Mouse (Mus musculus) hindbrain, embryonic 13.5 days (tissue): ENCODE data around the gene Rnf44. TPM values are rescaled to one million over a fixed set of nuclear protein-coding genes. Genes with fewer than 3 reads are reported as not detected.

Experiments
- ATAC-seq: fragments of 200-750 bp; cut with Nextera tagmentation; 2 replicates; pipeline ENCODE4 v1.8.0; 2017; ENCODE audit warnings: moderate TSS enrichment; ENCODE audit not compliant: low FRiP score
- H3K27ac ChIP-seq: fragments of 300-500 bp; sonication (generic); 2 replicates; pipeline ENCODE4 v1.5.1; 2015; ENCODE audit warnings: inconsistent platforms, mild to moderate bottlenecking, moderate library complexity
- H3K27me3 ChIP-seq: fragments of 300-500 bp; sonication (generic); 2 replicates; pipeline ENCODE4 v1.6.1; 2015; ENCODE audit warnings: mild to moderate bottlenecking, inconsistent platforms
- H3K36me3 ChIP-seq: fragments of 300-500 bp; sonication (generic); 2 replicates; pipeline ENCODE4 v1.6.1; 2015; ENCODE audit warnings: mild to moderate bottlenecking, inconsistent platforms
- H3K4me1 ChIP-seq: fragments of 300-500 bp; sonication (generic); replicated peaks from 2 replicates; pipeline ENCODE4 v1.6.1; 2015; ENCODE audit warnings: inconsistent platforms
- H3K4me2 ChIP-seq: fragments of 300-500 bp; sonication (generic); 2 replicates; pipeline ENCODE4 v1.6.1; 2015; ENCODE audit warnings: inconsistent platforms, mild to moderate bottlenecking, moderate library complexity
- H3K4me3 ChIP-seq: fragments of 300-500 bp; sonication (generic); 2 replicates; pipeline ENCODE4 v1.5.1; 2015; ENCODE audit warnings: mild to moderate bottlenecking, inconsistent platforms
- H3K9ac ChIP-seq: fragments of 300-500 bp; sonication (generic); 2 replicates; pipeline ENCODE4 v1.6.1; 2015; ENCODE audit warnings: mild to moderate bottlenecking, inconsistent platforms
- H3K9me3 ChIP-seq: fragments of 300-500 bp; sonication (generic); 2 replicates; pipeline ENCODE4 v1.6.1; 2016; ENCODE audit warnings: inconsistent platforms
- WGBS: fragments of 180-500 bp; shearing (Covaris S2); methylation state at CpG from one replicate; pipeline ENCODE4 v1.1.7; 2015; 5-methylcytosine and 5-hydroxymethylcytosine counted together
- polyA plus RNA-seq: library from polyadenylated mRNA; unstranded; fragments of >200 nt; fragmentation: Nextera tagmentation; extraction: Ambion mirVana; gene quantifications from 2 replicates; pipeline ENCODE4 v1.2.1, GENCODE M21; 2015

Gene Rnf44
- 86.8 and 87.6 TPM in 2 replicates for polyA plus RNA-seq

GRCm38 (mm10) chr13:54693558-54694347, at the start of gene Rnf44:
Gene Rnf44, minus strand, starts transcription at chr13:54693907.
- peak within 1 kb of the TSS; percentile 99 for H3K4me3 ChIP-seq
- peak within 1 kb of the TSS; percentile 95 for H3K4me2 ChIP-seq
- H3K36me3 ChIP-seq, result peaks cover 2% of the 10 kb centered on the region; the same call in 1 of the 2 replicates
- peak within 1 kb of the TSS; percentile 97 for H3K9ac ChIP-seq
- peak within 1 kb of the TSS; percentile 94 for H3K27ac ChIP-seq
- ATAC-seq, result peak; percentile 98
- H3K27me3 ChIP-seq, result no peaks in the 10 kb centered on the region
- peaks cover 44% of the 10 kb centered on the region for H3K4me1 ChIP-seq
- WGBS, result under 1% methylated on average over 69 of the region's 92 CpGs
- H3K9me3 ChIP-seq, result no peaks in the 10 kb centered on the region

- peak overlapping the region; percentile 45 for H3K4me2 ChIP-seq
- peak overlapping the region; percentile 60 for H3K9ac ChIP-seq
- 7% methylated on average over 34 of the region's 34 CpGs for WGBS
- H3K4me1 ChIP-seq, result peaks cover 33% of the 10 kb centered on the region
- H3K27ac ChIP-seq, result no peak overlapping the region
- peaks cover 83% of the 10 kb centered on the region for H3K36me3 ChIP-seq
- ATAC-seq, result no peak
- no peaks in the 10 kb centered on the region for H3K9me3 ChIP-seq
- H3K27me3 ChIP-seq, result peaks cover 53% of the 10 kb centered on the region
- peak overlapping the region; percentile 28 for H3K4me3 ChIP-seq
Measured at GRCm38 (mm10) chr13:54738213-54738601, 44.5 kb upstream of the Rnf44 start.

GRCm38 (mm10) chr13:54737488-54738212, 43.9 kb upstream of the Rnf44 start:
- Histone ChIP-seq H3K27ac (no peak overlapping the region), H3K9ac (peak overlapping the region; percentile 60), H3K4me3 (peak overlapping the region; percentile 28), H3K4me2 (peak overlapping the region; percentile 45), H3K4me1 (peaks cover 27% of the 10 kb centered on the region), H3K36me3 (peaks cover 83% of the 10 kb centered on the region), H3K9me3 (no peaks in the 10 kb centered on the region), H3K27me3 (peaks cover 53% of the 10 kb centered on the region)
- WGBS, result 3% methylated on average over 51 of the region's 87 CpGs
- peak; percentile 41; the same call in 1 of the 2 replicates for ATAC-seq

GRCm38 (mm10) chr13:54736931-54737330, 43.2 kb upstream of the Rnf44 start:
- Histone ChIP-seq H3K4me3 (no peak overlapping the region), H3K9me3 (no peaks in the 10 kb centered on the region), H3K4me1 (peaks cover 23% of the 10 kb centered on the region), H3K27me3 (peaks cover 53% of the 10 kb centered on the region), H3K4me2 (no peak overlapping the region), H3K9ac (no peak overlapping the region), H3K27ac (no peak overlapping the region), H3K36me3 (peaks cover 82% of the 10 kb centered on the region)
- WGBS, result 32% methylated on average over 3 of the region's 3 CpGs
- ATAC-seq, result no peak

- Histone ChIP-seq H3K27me3 (0 out of 2 replicates have a peak, but pooled peaks cover 6% of the 10 kb centered on the region), H3K36me3 (no peaks in the 10 kb centered on the region), H3K4me2 (no peak overlapping the region), H3K27ac (no peak overlapping the region), H3K4me1 (peaks cover 10% of the 10 kb centered on the region), H3K4me3 (no peak overlapping the region), H3K9me3 (no peaks in the 10 kb centered on the region), H3K9ac (no peak overlapping the region)
- no peak for ATAC-seq
- WGBS, result 63% methylated on average over 11 of the region's 11 CpGs
Measured at GRCm38 (mm10) chr13:54726131-54726530, 32.4 kb upstream of the Rnf44 start.

GRCm38 (mm10) chr13:54723143-54723542, 29.4 kb upstream of the Rnf44 start:
- WGBS, result 92% methylated on average over 3 of the region's 3 CpGs
- H3K36me3 ChIP-seq, result no peaks in the 10 kb centered on the region
- ATAC-seq, result no peak
- no peak overlapping the region for H3K4me2 ChIP-seq
- no peak overlapping the region for H3K27ac ChIP-seq
- H3K27me3 ChIP-seq, result peaks cover 6% of the 10 kb centered on the region; the same call in 1 of the 2 replicates
- H3K9ac ChIP-seq, result no peak overlapping the region
- H3K4me3 ChIP-seq, result no peak overlapping the region
- H3K4me1 ChIP-seq, result peaks cover 8% of the 10 kb centered on the region
- no peaks in the 10 kb centered on the region for H3K9me3 ChIP-seq

GRCm38 (mm10) chr13:54716916-54717315, 23.2 kb upstream of the Rnf44 start:
- ATAC-seq, result peak; percentile 47; the same call in 1 of the 2 replicates
- H3K27me3 ChIP-seq, result peaks cover 11% of the 10 kb centered on the region

GRCm38 (mm10) chr13:54714996-54715395, 21.3 kb upstream of the Rnf44 start:
- Histone ChIP-seq H3K36me3 (no peaks in the 10 kb centered on the region), H3K9ac (no peak overlapping the region), H3K4me2 (no peak overlapping the region), H3K27me3 (peaks cover 8% of the 10 kb centered on the region), H3K4me1 (peaks cover 7% of the 10 kb centered on the region), H3K9me3 (no peaks in the 10 kb centered on the region), H3K27ac (no peak overlapping the region), H3K4me3 (no peak overlapping the region)
- no peak for ATAC-seq
- 77% methylated on average over 10 of the region's 10 CpGs for WGBS

More at GRCm38 (mm10) chr13:54716916-54717315, 23.2 kb upstream of the Rnf44 start:
- Histone ChIP-seq H3K9ac (no peak overlapping the region), H3K4me1 (peaks cover 7% of the 10 kb centered on the region), H3K27ac (no peak overlapping the region), H3K36me3 (no peaks in the 10 kb centered on the region), H3K4me2 (no peak overlapping the region), H3K4me3 (no peak overlapping the region), H3K9me3 (no peaks in the 10 kb centered on the region)
- 0% methylated on average over 5 of the region's 5 CpGs for WGBS

- Histone ChIP-seq H3K4me2 (no peak overlapping the region), H3K4me1 (peaks cover 7% of the 10 kb centered on the region), H3K9ac (no peak overlapping the region), H3K9me3 (no peaks in the 10 kb centered on the region), H3K36me3 (no peaks in the 10 kb centered on the region), H3K27me3 (peaks cover 8% of the 10 kb centered on the region), H3K4me3 (no peak overlapping the region), H3K27ac (no peak overlapping the region)
- WGBS, result 38% methylated on average over 4 of the region's 4 CpGs
- no peak for ATAC-seq
Measured at GRCm38 (mm10) chr13:54714393-54714792, 20.7 kb upstream of the Rnf44 start.

- Histone ChIP-seq H3K4me3 (no peak overlapping the region), H3K4me1 (no peaks in the 10 kb centered on the region), H3K9me3 (no peaks in the 10 kb centered on the region), H3K27me3 (peaks cover 1% of the 10 kb centered on the region; the same call in 1 of the 2 replicates), H3K27ac (no peak overlapping the region), H3K9ac (no peak overlapping the region), H3K4me2 (no peak overlapping the region), H3K36me3 (no peaks in the 10 kb centered on the region)
- ATAC-seq, result no peak
- 86% methylated on average over 3 of the region's 3 CpGs for WGBS
Measured at GRCm38 (mm10) chr13:54710866-54711265, 17.2 kb upstream of the Rnf44 start.

- Histone ChIP-seq H3K27ac (no peak overlapping the region), H3K36me3 (no peaks in the 10 kb centered on the region), H3K4me2 (no peak overlapping the region), H3K4me3 (no peak overlapping the region), H3K4me1 (no peaks in the 10 kb centered on the region), H3K9me3 (no peaks in the 10 kb centered on the region), H3K9ac (no peak overlapping the region), H3K27me3 (0 out of 2 replicates have a peak, but pooled peaks cover 5% of the 10 kb centered on the region)
- 58% methylated on average over 6 of the region's 6 CpGs for WGBS
- no peak for ATAC-seq
Measured at GRCm38 (mm10) chr13:54704890-54705289, 11.2 kb upstream of the Rnf44 start.

- 0 out of 2 replicates have a peak, but pooled peaks cover 5% of the 10 kb centered on the region for H3K27me3 ChIP-seq
- no peak overlapping the region for H3K4me3 ChIP-seq
- no peak overlapping the region for H3K27ac ChIP-seq
- no peak overlapping the region for H3K9ac ChIP-seq
- no peak for ATAC-seq
- no peaks in the 10 kb centered on the region for H3K4me1 ChIP-seq
- no peaks in the 10 kb centered on the region for H3K36me3 ChIP-seq
- no peaks in the 10 kb centered on the region for H3K9me3 ChIP-seq
- no peak overlapping the region for H3K4me2 ChIP-seq
- WGBS, result 44% methylated on average over 7 of the region's 7 CpGs
Measured at GRCm38 (mm10) chr13:54702507-54702906, 8.8 kb upstream of the Rnf44 start.
